Mouse (Mus musculus): Measurements from ENCODE around the gene Arid1a. TPM values are rescaled to one million over a fixed set of nuclear protein-coding genes. Genes with fewer than 3 reads are reported as not detected.

Gene Arid1a
- polyA plus RNA-seq, 1 experiment: 25.2 TPM

GRCm38 (mm10) chr4:133630326-133630920, 126.1 kb downstream of the Arid1a start:
- DNase-seq (ENCODE audit: low read depth, low spot score): no peak
- WGBS: 94% methylated on average over 8 of the region's 8 CpGs

- no peak for DNase-seq (ENCODE audit: low read depth, low spot score)
- WGBS: 84% methylated on average over 7 of the region's 7 CpGs
Measured at GRCm38 (mm10) chr4:133629191-133629590, 127.4 kb downstream of the Arid1a start.

Other genes with a start within 250 kb of the Arid1a start
- 38.0 and 38.5 TPM in 2 replicates for gene Kdf1, start 237.8 kb downstream of the Arid1a start, polyA plus RNA-seq (2012; rRNA removed)
- 34.0 and 34.5 TPM in 2 replicates for gene Nudc, start 210.8 kb downstream of the Arid1a start, polyA plus RNA-seq (2012; rRNA removed)
- 0.19 and 1.5 TPM in 2 replicates for gene Nr0b2, start 203.4 kb downstream of the Arid1a start, polyA plus RNA-seq (2012; rRNA removed)
- gene Gpatch3, start 182.0 kb downstream of the Arid1a start, polyA plus RNA-seq (2012; rRNA removed): 4.8 and 5.0 TPM in 2 replicates
- 36.7 and 41.4 TPM in 2 replicates for gene Gpn2, start 172.4 kb downstream of the Arid1a start, polyA plus RNA-seq (2012; rRNA removed)
- 211 and 298 TPM in 2 replicates for gene Sfn, start 154.6 kb downstream of the Arid1a start, polyA plus RNA-seq (2012; rRNA removed)
- gene Zdhhc18, start 106.6 kb downstream of the Arid1a start, polyA plus RNA-seq (2012; rRNA removed): 27.3 and 35.7 TPM in 2 replicates
- gene Pigv, start 84.1 kb downstream of the Arid1a start, polyA plus RNA-seq (2012; rRNA removed): 11.2 and 11.7 TPM in 2 replicates
- 149 and 190 TPM in 2 replicates for gene Rps6ka1, start 131.0 kb upstream of the Arid1a start, polyA plus RNA-seq (2012; rRNA removed)
- gene Hmgn2, start 211.9 kb upstream of the Arid1a start, polyA plus RNA-seq (2012; rRNA removed): 33.0 and 46.0 TPM in 2 replicates
- gene Dhdds, start 244.1 kb upstream of the Arid1a start, polyA plus RNA-seq (2012; rRNA removed): 30.1 and 30.5 TPM in 2 replicates

All from large intestine, adult 2 months (tissue).